Mouse (Mus musculus): ENCODE measurements around the gene Zfp217.

DNA sequence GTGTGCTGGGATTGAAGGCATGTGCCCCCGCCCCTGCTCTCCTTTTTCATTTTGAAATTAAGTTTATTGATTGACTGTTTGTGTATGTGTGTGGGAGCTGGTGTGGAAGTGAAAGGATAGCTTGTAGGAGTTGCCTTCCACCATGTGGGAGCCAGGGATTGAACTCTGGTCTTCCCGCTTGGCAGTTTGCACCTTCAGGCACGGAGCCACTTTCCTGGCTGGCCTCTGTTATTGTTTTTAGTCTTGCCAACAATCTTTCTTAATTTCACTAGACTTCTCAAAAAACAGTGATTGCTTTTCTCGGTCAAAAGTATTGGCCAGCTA is 35.9 kb upstream of the Zfp217 start:
- no peak for TF ChIP-seq CTCF (IDR thresholded peaks at IDR 0.05; ENCODE audit: extremely low read depth, insufficient read length, insufficient replicate concordance, low read depth, low read length)
- no peak for TF ChIP-seq POLR2A (IDR thresholded peaks at IDR 0.05; ENCODE audit: low read depth, low read length)
